Mouse (Mus musculus) liver, embryonic 12.5 days (tissue): ENCODE results near the gene Cops7a. TPM values are rescaled to one million over a fixed set of nuclear protein-coding genes. Genes with fewer than 3 reads are reported as not detected.

Source experiments
- ATAC-seq: fragments of 200-750 bp; cut with Nextera tagmentation; 2 replicates; pipeline ENCODE4 v1.8.0; 2017; ENCODE audit warnings: moderate number of reproducible peaks, mild to moderate bottlenecking, moderate library complexity
- H3K27ac ChIP-seq: fragments of 300-500 bp; sonication (generic); 2 replicates; pipeline ENCODE4 v1.5.1; 2016; ENCODE audit warnings: mild to moderate bottlenecking
- H3K27me3 ChIP-seq: fragments of 300-500 bp; sonication (generic); replicated peaks from 2 replicates; pipeline ENCODE4 v1.6.1; 2016; ENCODE audit warnings: mild to moderate bottlenecking, moderate library complexity
- H3K36me3 ChIP-seq: fragments of 300-500 bp; sonication (generic); 2 replicates; pipeline ENCODE4 v1.6.1; 2016; ENCODE audit warnings: mild to moderate bottlenecking, moderate library complexity
- H3K4me1 ChIP-seq: fragments of 300-500 bp; sonication (generic); 2 replicates; pipeline ENCODE4 v1.6.1; 2016
- H3K4me2 ChIP-seq: fragments of 300-500 bp; sonication (generic); 2 replicates; pipeline ENCODE4 v1.6.1; 2016; ENCODE audit warnings: mild to moderate bottlenecking, moderate library complexity
- H3K4me3 ChIP-seq: fragments of 300-500 bp; sonication (generic); 2 replicates; pipeline ENCODE4 v1.5.1; 2016; ENCODE audit warnings: mild to moderate bottlenecking, moderate library complexity
- H3K9ac ChIP-seq: fragments of 300-500 bp; sonication (generic); 2 replicates; pipeline ENCODE4 v1.6.1; 2016; ENCODE audit warnings: mild to moderate bottlenecking, moderate library complexity
- H3K9me3 ChIP-seq: fragments of 300-500 bp; sonication (generic); replicated peaks from 2 replicates; pipeline ENCODE4 v1.6.1; 2016; ENCODE audit warnings: mild to moderate bottlenecking, moderate library complexity
- WGBS: fragments of 180-500 bp; shearing (Covaris S2); methylation state at CpG from one replicate; pipeline ENCODE4 v1.1.7; 2016; ENCODE audit not compliant: insufficient replicate concordance; 5-methylcytosine and 5-hydroxymethylcytosine counted together
- polyA plus RNA-seq: library from polyadenylated mRNA; unstranded; fragments of >200 nt; fragmentation: Nextera tagmentation; extraction: Ambion mirVana; gene quantifications from 2 replicates; pipeline ENCODE4 v1.2.1, GENCODE M21; 2016

Cops7a gene
- polyA plus RNA-seq, 1 experiment from 2014 or later: 88.7 TPM

- under 1% methylated on average over 59 of the region's 64 CpGs for WGBS
- H3K4me3 ChIP-seq: peak within 1 kb of the TSS; percentile 96
- H3K9ac ChIP-seq: peak within 1 kb of the TSS; percentile 97
- H3K4me2 ChIP-seq: peak within 1 kb of the TSS; percentile 86
- H3K9me3 ChIP-seq: no peaks in the 10 kb centered on the region
- peak; percentile 90 for ATAC-seq
- H3K27ac ChIP-seq: peak within 1 kb of the TSS; percentile 91
- H3K36me3 ChIP-seq: peaks cover 33% of the 10 kb centered on the region
- peaks cover 39% of the 10 kb centered on the region for H3K4me1 ChIP-seq
- H3K27me3 ChIP-seq: no peaks in the 10 kb centered on the region
These were observed 34.4 kb downstream of the Cops7a start, which contains the start of gene Mlf2 for GRCm38 (mm10) chr6:124930754-124931524. Gene Mlf2 (plus strand): TSS chr6:124931386.

DNA sequence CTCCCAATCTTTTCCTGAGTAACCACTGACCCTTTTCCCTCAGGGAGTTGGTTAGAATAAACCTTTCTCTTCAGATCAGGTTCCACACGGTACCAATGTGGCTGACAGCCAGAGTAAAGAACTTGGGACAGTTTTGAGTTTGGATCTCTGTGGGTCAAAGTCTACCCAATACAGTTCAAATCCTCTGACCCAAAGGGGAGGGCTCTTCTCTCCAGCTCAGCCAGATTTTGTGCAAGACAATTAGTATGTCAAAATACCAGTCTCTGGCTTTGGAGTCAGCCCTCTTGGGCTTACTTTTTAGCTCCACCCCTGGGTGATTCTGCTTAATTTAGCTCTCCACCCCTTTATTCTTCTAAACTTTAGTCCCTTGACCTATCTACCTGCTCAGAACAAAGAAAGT lies 35.1 kb downstream of the Cops7a start:
- Histone ChIP-seq H3K36me3 (peaks cover 26% of the 10 kb centered on the region), H3K9me3 (no peaks in the 10 kb centered on the region), H3K27me3 (no peaks in the 10 kb centered on the region; the same call in 1 of the 2 replicates), H3K4me3 (peak overlapping the region; percentile 96), H3K27ac (peak overlapping the region; percentile 91), H3K9ac (peak overlapping the region; percentile 97), H3K4me1 (peaks cover 39% of the 10 kb centered on the region), H3K4me2 (peak overlapping the region; percentile 86)
- 68% methylated on average over 1 of the region's 1 CpGs for WGBS
- ATAC-seq: no peak

- Histone ChIP-seq H3K9me3 (no peaks in the 10 kb centered on the region), H3K4me3 (no peak overlapping the region), H3K27ac (peak overlapping the region; percentile 28), H3K9ac (no peak overlapping the region), H3K4me2 (peak overlapping the region; percentile 23; the same call in 1 of the 2 replicates), H3K36me3 (no peaks in the 10 kb centered on the region), H3K27me3 (peaks cover 14% of the 10 kb centered on the region), H3K4me1 (peaks cover 9% of the 10 kb centered on the region)
- 34% methylated on average over 5 of the region's 5 CpGs for WGBS
- ATAC-seq: no peak
These were observed 39.4 kb downstream of the Cops7a start for GRCm38 (mm10) chr6:124925941-124926340.

- peaks cover 11% of the 10 kb centered on the region for H3K4me1 ChIP-seq
- ATAC-seq: no peak
- 42% methylated on average over 12 of the region's 12 CpGs for WGBS
- no peak overlapping the region for H3K4me3 ChIP-seq
- H3K27ac ChIP-seq: peak overlapping the region; percentile 28; the same call in 1 of the 2 replicates
- peak overlapping the region; percentile 23 for H3K4me2 ChIP-seq
- H3K36me3 ChIP-seq: no peaks in the 10 kb centered on the region
- peaks cover 21% of the 10 kb centered on the region for H3K27me3 ChIP-seq
- no peaks in the 10 kb centered on the region for H3K9me3 ChIP-seq
- no peak overlapping the region for H3K9ac ChIP-seq
These were observed 40.1 kb downstream of the Cops7a start for GRCm38 (mm10) chr6:124925173-124925793.

DNA sequence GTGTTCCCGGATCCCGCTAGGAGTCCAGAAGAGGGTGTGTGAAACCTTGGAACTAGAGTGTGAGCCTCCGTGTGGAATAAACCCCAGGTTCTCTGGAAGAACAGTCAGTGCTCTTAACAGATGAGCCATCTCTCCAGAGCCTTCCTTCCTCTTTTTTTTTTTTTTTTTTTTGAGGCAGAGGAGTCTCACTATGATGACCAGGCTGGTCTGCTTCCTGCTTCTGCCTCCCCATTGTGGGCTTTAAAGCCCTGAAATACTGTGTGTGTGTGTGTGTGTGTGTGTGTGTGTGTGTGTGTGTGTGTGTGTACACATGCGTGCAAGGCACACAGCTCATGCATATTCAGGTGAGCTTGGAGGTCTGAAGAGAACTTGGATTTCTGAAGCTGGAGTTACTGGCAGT lies 43.8 kb downstream of the Cops7a start:
- H3K27ac ChIP-seq: no peak overlapping the region
- H3K9ac ChIP-seq: no peak overlapping the region
- H3K36me3 ChIP-seq: no peaks in the 10 kb centered on the region
- H3K4me1 ChIP-seq: peaks cover 34% of the 10 kb centered on the region
- peaks cover 58% of the 10 kb centered on the region for H3K27me3 ChIP-seq
- 40% methylated on average over 4 of the region's 4 CpGs for WGBS
- H3K4me3 ChIP-seq: no peak overlapping the region
- no peak for ATAC-seq
- H3K9me3 ChIP-seq: no peaks in the 10 kb centered on the region
- no peak overlapping the region for H3K4me2 ChIP-seq

DNA sequence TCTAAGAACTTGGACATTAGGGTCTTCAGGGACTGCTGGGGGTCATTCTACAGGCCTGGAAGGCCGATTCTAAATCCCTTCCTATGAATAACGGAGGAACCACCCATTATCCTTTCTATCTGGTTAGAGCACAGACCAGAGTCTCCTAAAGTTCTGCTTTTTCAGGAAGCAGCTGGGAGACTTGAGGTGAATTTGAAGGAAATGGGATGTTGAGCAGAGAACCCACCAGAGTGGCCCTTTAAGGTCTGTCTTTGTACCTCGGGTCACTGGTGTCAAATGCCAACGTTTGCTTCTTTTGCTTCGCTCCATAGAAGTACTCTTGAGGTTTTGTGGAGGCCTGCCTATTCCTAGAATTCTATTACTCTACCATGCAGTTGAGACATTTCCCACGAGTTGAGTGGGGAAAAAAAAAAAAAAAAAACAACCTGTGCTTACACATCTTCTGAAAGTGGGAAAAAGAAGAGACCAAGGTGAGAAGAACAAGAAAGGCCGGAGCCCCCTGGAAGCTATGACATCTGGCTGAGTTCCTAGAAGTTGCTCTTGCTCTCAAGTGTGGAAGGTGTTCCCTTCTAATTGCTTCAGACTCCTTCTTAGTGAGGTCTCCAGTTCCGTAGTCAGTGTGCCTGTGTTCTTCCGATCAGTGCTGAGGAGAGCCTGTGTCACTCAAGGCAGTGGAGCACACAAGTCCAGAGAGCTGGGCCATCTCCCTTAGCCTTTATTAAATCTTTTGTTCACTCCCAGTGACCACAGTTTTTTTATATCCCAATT lies 44.8 kb downstream of the Cops7a start:
- no peak for ATAC-seq
- peaks cover 41% of the 10 kb centered on the region for H3K4me1 ChIP-seq
- H3K36me3 ChIP-seq: no peaks in the 10 kb centered on the region
- peak overlapping the region; percentile 66; the same call in 1 of the 2 replicates for H3K27ac ChIP-seq
- no peak overlapping the region for H3K4me3 ChIP-seq
- H3K4me2 ChIP-seq: peak overlapping the region; percentile 98
- H3K9ac ChIP-seq: no peak overlapping the region
- H3K27me3 ChIP-seq: peaks cover 69% of the 10 kb centered on the region
- 34% methylated on average over 9 of the region's 9 CpGs for WGBS
- no peaks in the 10 kb centered on the region for H3K9me3 ChIP-seq

GRCm38 (mm10) chr6:124919695-124920317 lies 45.5 kb downstream of the Cops7a start, which contains the start of gene Ptms:
Gene Ptms (minus strand): TSS chr6:124920103.
- H3K9me3 ChIP-seq: no peaks in the 10 kb centered on the region
- no peak within 1 kb of the TSS for H3K9ac ChIP-seq
- WGBS: 11% methylated on average over 13 of the region's 13 CpGs
- peaks cover 48% of the 10 kb centered on the region for H3K4me1 ChIP-seq
- H3K36me3 ChIP-seq: no peaks in the 10 kb centered on the region
- ATAC-seq: peak; percentile 62
- 0 out of 2 replicates have a peak within 1 kb of the TSS, but pooled peaks have one; percentile 13 for H3K4me3 ChIP-seq
- peak within 1 kb of the TSS; percentile 66; the same call in 1 of the 2 replicates for H3K27ac ChIP-seq
- peaks cover 76% of the 10 kb centered on the region for H3K27me3 ChIP-seq
- H3K4me2 ChIP-seq: peak within 1 kb of the TSS; percentile 98

DNA sequence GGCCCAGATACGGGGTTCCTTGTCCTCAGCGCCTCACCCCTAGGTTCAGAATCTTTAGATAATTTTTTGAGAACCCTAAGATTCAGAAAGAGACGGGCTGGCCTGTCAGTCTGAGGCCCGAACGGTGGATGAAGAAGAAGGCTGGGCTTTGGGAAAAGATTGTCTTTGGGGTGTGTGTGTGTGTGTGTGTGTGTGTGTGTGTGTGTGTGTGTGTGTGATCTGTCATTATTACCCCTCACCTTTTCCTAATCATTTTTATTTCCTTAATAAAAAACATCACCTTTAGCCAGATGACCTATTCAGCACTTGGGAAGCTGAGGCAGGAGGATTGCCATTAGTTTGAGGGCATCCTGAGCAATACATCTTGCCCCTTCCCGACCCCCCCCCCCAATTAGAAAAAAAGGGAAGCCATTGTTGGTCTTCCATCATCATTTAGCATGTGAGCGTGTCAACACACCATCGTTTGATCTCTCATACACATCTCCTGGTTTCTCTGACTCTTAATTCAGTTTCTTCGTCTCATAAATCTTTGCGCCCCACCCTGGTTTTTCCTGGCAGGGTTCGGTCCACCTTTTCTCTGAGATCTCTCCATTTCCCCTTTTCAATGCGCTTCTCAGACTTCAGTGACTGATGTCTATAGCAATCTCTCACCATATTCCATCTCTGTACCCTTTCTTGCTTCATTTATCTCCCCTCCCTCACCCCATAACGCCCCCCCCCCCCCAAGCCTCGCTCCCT lies 46.3 kb downstream of the Cops7a start:
- peaks cover 56% of the 10 kb centered on the region for H3K4me1 ChIP-seq
- H3K27me3 ChIP-seq: peaks cover 83% of the 10 kb centered on the region

DNA sequence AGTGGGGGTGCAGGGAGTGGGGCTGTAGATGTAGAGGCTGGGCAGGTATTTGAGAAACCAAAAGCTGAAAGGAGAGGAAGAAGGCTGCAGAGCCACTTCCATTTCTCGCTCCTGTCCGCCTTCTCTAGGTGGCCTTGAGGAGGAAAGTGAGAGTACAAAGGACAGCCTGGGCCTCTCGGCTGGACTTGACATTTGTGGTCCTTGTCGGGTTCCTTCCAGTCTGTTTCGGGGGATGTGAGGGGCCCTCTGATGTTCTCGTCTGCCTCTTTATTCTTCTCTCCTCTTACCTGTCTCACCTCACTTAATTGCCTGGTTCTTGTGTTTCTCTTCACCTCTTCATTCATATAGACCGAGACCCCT lies 47.0 kb downstream of the Cops7a start:
- H3K27ac ChIP-seq: peak overlapping the region; percentile 91
- H3K9me3 ChIP-seq: no peaks in the 10 kb centered on the region
- H3K36me3 ChIP-seq: peaks cover 9% of the 10 kb centered on the region; the same call in 1 of the 2 replicates
- ATAC-seq: no peak
- peaks cover 62% of the 10 kb centered on the region for H3K4me1 ChIP-seq
- peak overlapping the region; percentile 84 for H3K9ac ChIP-seq
- WGBS: 11% methylated on average over 7 of the region's 7 CpGs
- H3K27me3 ChIP-seq: peaks cover 90% of the 10 kb centered on the region
- peak overlapping the region; percentile 98 for H3K4me2 ChIP-seq
- H3K4me3 ChIP-seq: peak overlapping the region; percentile 74

More for the DNA sequence above, 46.3 kb downstream of the Cops7a start:
- Histone ChIP-seq H3K9ac (no peak overlapping the region), H3K4me3 (no peak overlapping the region), H3K27ac (peak overlapping the region; percentile 4; the same call in 1 of the 2 replicates), H3K9me3 (no peaks in the 10 kb centered on the region), H3K4me2 (peak overlapping the region; percentile 98), H3K36me3 (peaks cover 7% of the 10 kb centered on the region; the same call in 1 of the 2 replicates)
- WGBS: 25% methylated on average over 13 of the region's 14 CpGs
- ATAC-seq: no peak

DNA sequence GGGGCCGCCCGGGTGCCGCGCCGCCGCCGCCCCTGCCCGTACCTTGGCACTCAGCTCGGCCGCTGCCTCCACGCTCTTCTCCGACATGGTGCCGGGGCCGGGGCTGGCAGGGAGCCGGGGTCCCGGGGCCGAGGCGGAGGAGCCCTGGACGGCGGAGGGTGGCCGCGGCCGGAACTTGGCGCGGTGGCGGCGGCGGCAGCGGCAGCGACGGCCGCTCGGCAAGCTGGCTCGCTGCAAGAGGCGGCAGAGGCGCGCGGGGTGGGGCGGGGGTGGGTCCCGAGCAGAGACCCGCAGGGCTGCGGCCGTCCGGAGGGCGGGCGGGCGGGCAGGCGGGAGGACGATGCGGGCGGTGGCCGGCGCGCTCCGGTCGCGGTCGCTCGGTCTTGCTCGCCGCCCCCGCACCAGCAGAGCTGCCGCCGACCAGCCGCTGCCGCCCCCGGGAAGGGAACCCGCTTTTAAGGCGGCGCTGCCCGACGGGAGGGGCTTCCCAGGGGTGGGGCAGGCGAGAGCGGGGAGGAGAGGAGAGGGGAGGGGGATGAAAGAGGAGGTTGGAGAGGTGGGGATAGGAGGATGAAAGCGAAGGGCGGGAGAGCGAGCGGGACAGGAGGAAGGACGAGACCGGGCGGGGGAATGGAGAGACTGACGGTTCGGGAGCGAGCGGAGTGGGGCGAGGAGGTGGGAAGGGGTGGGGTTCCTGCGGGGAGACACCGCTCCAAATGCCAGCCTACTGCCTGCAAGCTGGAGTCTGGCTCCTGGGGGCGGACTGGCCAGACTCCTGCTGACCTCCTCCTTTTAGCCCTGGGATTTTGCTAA lies 47.6 kb downstream of the Cops7a start:
- Histone ChIP-seq H3K4me2 (peak overlapping the region; percentile 98), H3K4me3 (peak overlapping the region; percentile 74), H3K9ac (peak overlapping the region; percentile 84), H3K4me1 (peaks cover 66% of the 10 kb centered on the region), H3K27ac (peak overlapping the region; percentile 91), H3K36me3 (peaks cover 9% of the 10 kb centered on the region; the same call in 1 of the 2 replicates), H3K9me3 (no peaks in the 10 kb centered on the region), H3K27me3 (peaks cover 96% of the 10 kb centered on the region)
- ATAC-seq: peak; percentile 48
- WGBS: 1% methylated on average over 63 of the region's 89 CpGs
